Mouse (Mus musculus) A20 (cell line): Measurements from ENCODE around the gene Tdp2.

Experiments used
- DNase-seq: peaks from one replicate; pipeline ENCODE4 v3.0.0-alpha.2; 2011; ENCODE audit warnings: low read depth, low spot score

Tdp2 gene

GRCm38 (mm10) chr13:24879359-24880040 is 48.0 kb downstream of the Tdp2 start:
- no peak for DNase-seq

- no peak for DNase-seq
These were observed 48.7 kb downstream of the Tdp2 start for GRCm38 (mm10) chr13:24880208-24880607.

DNA sequence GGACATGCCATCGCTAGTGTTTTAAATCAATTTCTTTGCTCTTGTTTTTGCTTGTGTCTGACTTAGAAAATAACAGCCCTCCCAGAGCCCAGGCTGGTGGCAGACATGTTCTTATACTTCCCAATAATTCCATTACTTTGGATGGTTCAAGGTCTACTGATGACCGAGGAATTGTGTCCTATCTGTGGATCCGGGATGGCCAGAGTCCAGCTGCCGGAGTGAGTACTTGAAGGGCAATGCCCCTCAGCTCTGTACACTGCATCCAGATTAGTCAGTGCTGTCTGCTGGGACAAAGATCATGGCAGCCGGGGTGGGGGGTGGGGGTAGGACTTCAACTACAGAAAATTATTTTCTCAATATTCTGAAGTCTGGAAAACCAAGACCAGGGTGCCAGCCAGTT is 49.2 kb downstream of the Tdp2 start:
- DNase-seq = no peak

DNA sequence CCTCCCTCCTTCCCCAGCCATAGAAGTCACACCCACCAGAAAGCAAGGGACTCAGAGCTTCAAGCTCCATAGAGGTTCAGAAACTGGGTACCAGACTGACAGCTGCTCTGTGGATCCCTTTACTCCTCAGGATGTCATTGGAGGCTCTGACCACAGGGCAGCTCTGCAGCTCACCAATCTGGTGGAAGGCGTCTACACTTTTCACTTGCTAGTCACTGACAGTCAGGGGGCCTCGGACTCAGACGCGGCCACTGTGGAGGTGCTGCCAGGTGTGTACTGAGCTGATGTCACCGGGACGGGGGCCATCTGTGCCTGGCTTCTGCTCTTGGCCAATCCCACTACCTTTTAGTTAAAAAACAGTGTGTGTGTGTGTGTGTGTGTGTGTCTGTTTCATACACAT is 50.9 kb downstream of the Tdp2 start:
- no peak for DNase-seq

DNA sequence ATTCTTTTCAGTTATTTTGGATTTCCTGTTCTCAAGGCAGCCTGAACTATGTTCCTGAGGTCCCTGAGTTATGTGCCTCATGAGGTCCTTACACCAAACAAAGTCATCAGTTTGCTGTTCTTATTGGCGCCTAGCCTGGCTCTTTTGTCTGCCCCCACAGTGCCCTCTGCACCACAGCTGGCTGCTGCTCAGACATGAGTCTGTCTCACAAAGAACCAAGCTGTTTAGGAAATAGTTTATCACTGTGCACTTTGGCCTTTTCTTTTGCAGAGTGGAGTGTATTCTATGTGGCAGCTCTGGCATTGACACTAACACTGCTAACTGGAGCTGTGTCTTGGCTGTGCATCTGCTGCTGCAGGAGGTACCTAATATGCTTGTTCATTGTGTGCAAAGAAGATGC is 58.1 kb downstream of the Tdp2 start:
- no peak for DNase-seq
